Mouse (Mus musculus): ENCODE results near the gene Cyb561.

- no peak for TF ChIP-seq CTCF (IDR thresholded peaks at IDR 0.05; ENCODE audit: control insufficient read depth, insufficient read depth, insufficient read length)
- no peak for TF ChIP-seq MAX (IDR thresholded peaks at IDR 0.05)
- TF ChIP-seq MYOG (IDR thresholded peaks at IDR 0.05; ENCODE audit: control insufficient read depth, extremely low read depth, insufficient read length) = no peak
- TF ChIP-seq MYOD1 (IDR thresholded peaks at IDR 0.05; ENCODE audit: control insufficient read depth, insufficient read length, low read depth) = no peak
Measured at GRCm38 (mm10) chr11:105990231-105990630, 37.1 kb upstream of the Cyb561 start.
